Mouse (Mus musculus) CH12.LX (cell line): ENCODE measurements around the gene Col4a4. TPM values are rescaled to one million over a fixed set of nuclear protein-coding genes. Genes with fewer than 3 reads are reported as not detected.

Experiments
- DNase-seq: peaks from one replicate; pipeline ENCODE4 v3.0.0-alpha.2; 2013; ENCODE audit errors: extremely low read depth
- H3K27ac ChIP-seq: 2 replicates; pipeline ENCODE4 v1.5.1; 2012; ENCODE audit warnings: low read depth, mild to moderate bottlenecking, control low read depth, moderate library complexity; ENCODE audit not compliant: insufficient read depth
- H3K27me3 ChIP-seq: replicated peaks from 2 replicates; pipeline ENCODE3; 2012; ENCODE audit warnings: inconsistent platforms
- H3K36me3 ChIP-seq, 2 experiments: replicated peaks in 1 of 2; 2 replicates each; pipeline versions ENCODE3 to v1.6.1; 2012; ENCODE audit warnings: inconsistent platforms in 1 of 2, low read length in 1 of 2, mild to moderate bottlenecking in 1 of 2, mixed read lengths in 1 of 2, moderate library complexity in 1 of 2; ENCODE audit not compliant: control insufficient read depth in 1 of 2, insufficient read depth in 1 of 2
- H3K4me1 ChIP-seq, 2 experiments: 2 replicates each; pipeline ENCODE4 v1.6.1; 2012; ENCODE audit warnings: inconsistent platforms in 1 of 2, moderate library complexity in 1 of 2; ENCODE audit not compliant: insufficient read depth in 2 of 2, control insufficient read depth in 1 of 2
- H3K4me2 ChIP-seq: 2 replicates; pipeline ENCODE4 v1.6.1; 2012; ENCODE audit warnings: low read depth, mild to moderate bottlenecking, control low read depth; ENCODE audit not compliant: poor library complexity, insufficient read depth, severe bottlenecking
- H3K4me3 ChIP-seq, 3 experiments: fragments of 150-350 bp in 1 of 3; sonication (generic) in 1 of 3; replicated peaks in 1 of 3; 2 replicates each; pipeline versions ENCODE3 to v1.5.1; 2011 to 2012; ENCODE audit warnings: low read depth in 2 of 3, low read length in 2 of 3, mild to moderate bottlenecking in 2 of 3, moderate library complexity in 2 of 3, control low read depth in 1 of 3, improper control_type of control experiment in 1 of 3, inconsistent platforms in 1 of 3, mixed read lengths in 1 of 3; ENCODE audit not compliant: poor library complexity in 1 of 3
- H3K79me2 ChIP-seq: replicated peaks from 2 replicates; pipeline ENCODE4 v1.6.1; 2012; ENCODE audit warnings: mild to moderate bottlenecking, moderate library complexity; ENCODE audit not compliant: control insufficient read depth, poor library complexity, insufficient read depth, severe bottlenecking; ENCODE audit errors: extremely low read depth
- H3K9ac ChIP-seq: 2 replicates; pipeline ENCODE4 v1.6.1; 2012; ENCODE audit warnings: low read depth, mild to moderate bottlenecking, control low read depth, moderate library complexity; ENCODE audit not compliant: insufficient read depth
- H3K9me3 ChIP-seq: replicated peaks from 2 replicates; pipeline ENCODE3; 2012; ENCODE audit warnings: low read length, inconsistent platforms, mixed read lengths
- BHLHE40 ChIP-seq: IDR thresholded peaks from 2 replicates; pipeline ENCODE4 v1.6.1; 2011; ENCODE audit warnings: mild to moderate bottlenecking, low read depth, low read length, improper control_type of control experiment
- CHD1 ChIP-seq: IDR thresholded peaks from 2 replicates; pipeline ENCODE4 v1.6.1; 2012; ENCODE audit warnings: low read depth, low read length, improper control_type of control experiment, inconsistent platforms
- CHD2 ChIP-seq: IDR thresholded peaks from 2 replicates; pipeline ENCODE4 v1.6.1; 2011; ENCODE audit warnings: low read length, improper control_type of control experiment
- ELF1 ChIP-seq: IDR thresholded peaks from 2 replicates; pipeline ENCODE4 v1.6.1; 2014; ENCODE audit warnings: low read depth, mild to moderate bottlenecking, inconsistent platforms, low read length, improper control_type of control experiment
- MAFK ChIP-seq: IDR thresholded peaks from 2 replicates; pipeline ENCODE4 v1.6.1; 2011; ENCODE audit warnings: low read length, improper control_type of control experiment; ENCODE audit not compliant: insufficient replicate concordance
- MEF2A ChIP-seq: IDR thresholded peaks from 2 replicates; pipeline ENCODE4 v1.6.1; 2014; ENCODE audit warnings: low read depth, mild to moderate bottlenecking, inconsistent platforms, low read length, improper control_type of control experiment, borderline replicate concordance
- NRF1 ChIP-seq: IDR thresholded peaks from 2 replicates; pipeline ENCODE4 v1.6.1; 2014; ENCODE audit warnings: low read depth, mild to moderate bottlenecking, inconsistent platforms, low read length, improper control_type of control experiment, moderate library complexity
- PAX5 ChIP-seq: IDR thresholded peaks from 2 replicates; pipeline ENCODE4 v1.6.1; 2012; ENCODE audit warnings: low read length, inconsistent platforms, mixed read lengths
- POLR2A ChIP-seq: IDR thresholded peaks from 2 replicates; pipeline ENCODE4 v1.6.1; 2011; ENCODE audit warnings: low read depth, mild to moderate bottlenecking, improper control_type of control experiment, low read length
- TBP ChIP-seq: conservative IDR thresholded peaks from 2 replicates; pipeline ENCODE4 v1.6.1; 2011; ENCODE audit warnings: low read depth, low read length, improper control_type of control experiment
- ZNF384 ChIP-seq: IDR thresholded peaks from 2 replicates; pipeline ENCODE4 v1.6.1; 2012; ENCODE audit warnings: low read depth, low read length, improper control_type of control experiment, inconsistent platforms
- dilution Hi-C: fragments of 300-500 bp; cut with MboI; formaldehyde crosslinking; loops from 2 replicates; pipeline ENCODE4 v1.14.3; 2020; ENCODE audit warnings: low sequenced_read_pairs; ENCODE audit not compliant: extremely low pct_unique_long_range_greater_than_20kb, extremely low pct_ligation_motif_present
- in situ Hi-C: fragments of 300-500 bp; cut with MboI; formaldehyde crosslinking; loops from 3 replicates; pipeline ENCODE4 v1.14.3; 2019; ENCODE audit warnings: low sequenced_read_pairs, low pct_ligation_motif_present, low pct_unique_long_range_greater_than_20kb, mixed read lengths
- polyA plus RNA-seq: library from polyadenylated mRNA; unstranded; fragments of >175 nt; gene quantifications from 2 replicates; pipeline ENCODE4 v1.2.1, GENCODE M21; 2012; ENCODE audit warnings: low read depth; ENCODE audit not compliant: insufficient read length
- total RNA-seq, 2 experiments: library from RNA; depleted of rRNA; stranded (reverse); fragments of 300-350 nt in 1 of 2; fragments of >200 nt in 1 of 2; gene quantifications; 2 replicates each; pipeline ENCODE4 v1.2.3; 2012 to 2014

The Col4a4 gene
- total and polyA plus RNA-seq, 3 experiments: under 0.01 to 0.03 TPM; not detected in 1

- no peak for DNase-seq
- Histone ChIP-seq H3K9ac (no peak overlapping the region), H3K9me3 (no peaks in the 10 kb centered on the region), H3K79me2 (no peaks in the 10 kb centered on the region), H3K4me3 (no peak overlapping the region), H3K4me2 (no peak overlapping the region), H3K27ac (no peak overlapping the region), H3K4me1 (peaks cover 2 to 15% of the 10 kb centered on the region in 2 experiments; a peak in 3 of 4 replicates), H3K36me3 (no peaks in the 10 kb centered on the region), H3K27me3 (no peaks in the 10 kb centered on the region)
- in situ Hi-C loops (no loop called here), dilution Hi-C loops (no loop called here)
- TF ChIP-seq POLR2A: no peak
- TF ChIP-seq TBP: no peak
- no peak for TF ChIP-seq CHD1
- no peak for TF ChIP-seq MAFK
- TF ChIP-seq ZNF384: no peak
Observed at GRCm38 (mm10) chr1:82612061-82612660, 25.5 kb upstream of the Col4a4 start.

- dilution Hi-C loops: no loop called here
- Histone ChIP-seq H3K4me3 (no peak overlapping the region), H3K9me3 (no peaks in the 10 kb centered on the region), H3K79me2 (no peaks in the 10 kb centered on the region), H3K9ac (no peak overlapping the region), H3K27ac (no peak overlapping the region), H3K4me1 (peaks cover 7 to 15% of the 10 kb centered on the region in 2 experiments; a peak in 3 of 4 replicates), H3K4me2 (peak overlapping the region; percentile 21; the same call in 1 of the 2 replicates), H3K36me3 (no peaks in the 10 kb centered on the region), H3K27me3 (no peaks in the 10 kb centered on the region)
- TF ChIP-seq MEF2A (0 out of 2 replicates have a peak, but pooled peaks have one; percentile 33), PAX5 (no peak), CHD2 (no peak), MAFK (no peak), BHLHE40 (peak; percentile 1; the same call in 1 of the 2 replicates)
- in situ Hi-C loops: no loop called here
- DNase-seq: peak; percentile 49
Observed at GRCm38 (mm10) chr1:82608646-82609262, 22.1 kb upstream of the Col4a4 start.

- TF ChIP-seq NRF1 (no peak), POLR2A (no peak), ZNF384 (no peak), ELF1 (no peak)
- no peaks in the 10 kb centered on the region for H3K9me3 ChIP-seq
- in situ Hi-C loops (no loop called here), dilution Hi-C loops (no loop called here)
- no peak overlapping the region for H3K4me3 ChIP-seq
- H3K79me2 ChIP-seq: no peaks in the 10 kb centered on the region
- no peak overlapping the region for H3K27ac ChIP-seq
- H3K4me2 ChIP-seq: no peak overlapping the region
- DNase-seq: no peak
- no peaks in the 10 kb centered on the region for H3K27me3 ChIP-seq
- H3K4me1 ChIP-seq: peaks cover 7 to 15% of the 10 kb centered on the region in 2 experiments; a peak in 3 of 4 replicates
- H3K9ac ChIP-seq: no peak overlapping the region
- no peaks in the 10 kb centered on the region for H3K36me3 ChIP-seq
Observed at GRCm38 (mm10) chr1:82605856-82606255, 19.2 kb upstream of the Col4a4 start.
